Mouse (Mus musculus) hindbrain, embryonic 14.5 days (tissue): ENCODE results near the gene Cdc20b. TPM values are rescaled to one million over a fixed set of nuclear protein-coding genes. Genes with fewer than 3 reads are reported as not detected.

Experiments used
- ATAC-seq: fragments of 200-750 bp; cut with Nextera tagmentation; 2 replicates; pipeline ENCODE4 v1.8.0; 2017; ENCODE audit warnings: moderate number of reproducible peaks, mild to moderate bottlenecking, moderate TSS enrichment, moderate library complexity; ENCODE audit not compliant: low FRiP score
- DNase-seq: peaks from one replicate; pipeline ENCODE4 v3.0.0-alpha.2; 2015; ENCODE audit warnings: low spot score
- H3K27ac ChIP-seq: fragments of 300-500 bp; sonication (generic); 2 replicates; pipeline ENCODE4 v1.5.1; 2014; ENCODE audit warnings: mild to moderate bottlenecking, moderate library complexity
- H3K27me3 ChIP-seq: fragments of 300-500 bp; sonication (generic); 2 replicates; pipeline ENCODE4 v1.6.1; 2014; ENCODE audit warnings: mild to moderate bottlenecking, low read length, mixed read lengths; ENCODE audit not compliant: control insufficient read depth, insufficient read depth
- H3K36me3 ChIP-seq: fragments of 300-500 bp; sonication (generic); replicated peaks from 2 replicates; pipeline ENCODE4 v1.6.1; 2014; ENCODE audit not compliant: control insufficient read depth, insufficient read depth
- H3K4me1 ChIP-seq: fragments of 300-500 bp; sonication (generic); replicated peaks from 2 replicates; pipeline ENCODE4 v1.6.1; 2014; ENCODE audit warnings: antibody characterized with exemption, low read length, mixed read lengths; ENCODE audit not compliant: control insufficient read depth, insufficient read depth
- H3K4me2 ChIP-seq: fragments of 300-500 bp; sonication (generic); replicated peaks from 2 replicates; pipeline ENCODE4 v1.6.1; 2014; ENCODE audit warnings: mild to moderate bottlenecking, moderate library complexity
- H3K4me3 ChIP-seq: fragments of 300-500 bp; sonication (generic); replicated peaks from 2 replicates; pipeline ENCODE4 v1.5.1; 2014; ENCODE audit warnings: mild to moderate bottlenecking, low read length
- H3K9ac ChIP-seq: fragments of 300-500 bp; sonication (generic); 2 replicates; pipeline ENCODE4 v1.6.1; 2014
- H3K9me3 ChIP-seq: fragments of 300-500 bp; sonication (generic); 2 replicates; pipeline ENCODE4 v1.6.1; 2016; ENCODE audit warnings: low read length; ENCODE audit not compliant: control insufficient read depth
- WGBS: fragments of 180-500 bp; shearing (Covaris S2); extraction: QIAGEN DNeasy Blood & Tissue Kit; methylation state at CpG from one replicate; pipeline ENCODE4 v1.1.7; 2014; 5-methylcytosine and 5-hydroxymethylcytosine counted together
- microRNA counts: library from miRNA; unstranded; fragments of <30 nt; microRNA quantifications from one replicate; lab custom pipeline; 2016
- microRNA-seq: library from miRNA; unstranded; fragments of <30 nt; microRNA quantifications from one replicate; pipeline ENCODE4, GENCODE M21; 2016
- polyA plus RNA-seq: library from polyadenylated mRNA; unstranded; fragments of >200 nt; fragmentation: Nextera tagmentation; extraction: Ambion mirVana; gene quantifications from 2 replicates; pipeline ENCODE4 v1.2.1, GENCODE M21; 2014

Cdc20b gene
- polyA plus RNA-seq, 1 experiment from 2014 or later, result 0.96 TPM

DNA sequence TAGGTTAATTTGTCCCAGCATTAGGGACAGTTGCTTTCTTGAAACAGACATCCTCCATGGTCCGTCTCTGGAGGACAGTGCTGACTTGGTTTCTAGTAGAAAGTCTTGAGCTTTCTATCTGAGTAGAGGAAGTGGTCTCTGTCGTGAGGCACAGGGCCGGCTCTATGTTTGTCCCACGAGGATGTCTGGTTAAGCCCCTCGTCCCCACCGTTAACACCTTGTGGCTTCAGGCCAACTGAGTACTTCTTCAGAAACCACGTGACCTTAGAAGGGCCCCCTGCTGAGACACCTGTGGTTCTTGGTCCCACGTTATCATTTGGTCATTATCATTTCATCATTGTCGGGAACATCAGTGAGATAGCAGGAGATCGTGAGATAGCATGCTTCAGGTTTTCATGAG lies 66.9 kb downstream of the Cdc20b start:
- no peak overlapping the region for H3K4me2 ChIP-seq
- no peaks in the 10 kb centered on the region for H3K27me3 ChIP-seq
- WGBS, result 84% methylated on average over 10 of the region's 10 CpGs

DNA sequence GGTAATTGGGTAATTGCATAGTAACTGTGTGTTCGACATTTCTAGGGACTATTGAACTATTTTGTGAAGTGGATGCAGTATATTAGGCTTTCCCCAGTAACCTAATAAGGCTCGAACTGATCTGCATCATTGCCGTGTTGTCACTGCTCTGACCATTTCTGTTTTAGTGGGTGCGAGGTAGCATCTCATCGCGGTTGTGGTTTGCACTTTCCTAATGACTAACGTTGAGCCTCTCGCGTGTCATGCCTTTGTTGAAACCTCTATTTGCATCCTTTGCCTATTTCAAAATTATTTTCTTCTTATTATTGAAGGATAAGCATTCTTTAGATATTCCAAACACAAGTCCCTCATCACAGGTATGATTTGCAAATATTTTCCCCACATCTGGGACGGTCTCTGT lies 69.8 kb downstream of the Cdc20b start:
- Histone ChIP-seq H3K36me3 (no peaks in the 10 kb centered on the region), H3K4me1 (no peaks in the 10 kb centered on the region), H3K27ac (no peak overlapping the region), H3K9ac (no peak overlapping the region), H3K27me3 (no peaks in the 10 kb centered on the region), H3K4me2 (no peak overlapping the region), H3K9me3 (no peaks in the 10 kb centered on the region), H3K4me3 (no peak overlapping the region)
- ATAC-seq, result no peak
- WGBS, result 95% methylated on average over 10 of the region's 10 CpGs
- no peak for DNase-seq

More for the DNA sequence above, 66.9 kb downstream of the Cdc20b start:
- Histone ChIP-seq H3K36me3 (no peaks in the 10 kb centered on the region), H3K9me3 (no peaks in the 10 kb centered on the region), H3K4me1 (no peaks in the 10 kb centered on the region; the same call in 1 of the 2 replicates), H3K4me3 (no peak overlapping the region), H3K27ac (no peak overlapping the region), H3K9ac (no peak overlapping the region)
- no peak for ATAC-seq
- no peak for DNase-seq

DNA sequence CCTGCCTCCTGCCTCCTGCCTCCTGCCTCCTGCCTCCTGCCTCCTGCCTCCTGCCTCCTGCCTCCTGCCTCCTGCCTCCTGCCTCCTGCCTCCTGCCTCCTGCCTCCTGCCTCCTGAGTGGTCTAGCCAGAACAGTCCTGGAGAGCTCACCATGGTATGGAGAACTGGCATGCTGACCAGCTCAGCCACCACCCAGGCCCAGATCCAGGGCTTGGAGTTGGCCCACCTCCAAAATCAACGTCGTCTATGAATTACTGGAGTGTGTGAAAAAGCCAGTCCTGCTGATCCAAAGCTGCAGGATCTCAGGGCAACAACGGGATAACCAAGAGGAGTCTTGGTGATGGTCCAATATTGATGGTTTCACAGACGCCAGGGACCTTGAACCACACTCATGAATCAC lies 84.1 kb downstream of the Cdc20b start:
- DNase-seq (peak; percentile 36), ATAC-seq (peak; percentile 51; the same call in 1 of the 2 replicates)
- no peaks in the 10 kb centered on the region for H3K36me3 ChIP-seq
- no peak overlapping the region for H3K4me2 ChIP-seq
- no peaks in the 10 kb centered on the region for H3K9me3 ChIP-seq
- H3K9ac ChIP-seq, result no peak overlapping the region
- H3K27ac ChIP-seq, result no peak overlapping the region
- WGBS, result 70% methylated on average over 4 of the region's 4 CpGs
- no peaks in the 10 kb centered on the region for H3K27me3 ChIP-seq
- H3K4me1 ChIP-seq, result no peaks in the 10 kb centered on the region
- H3K4me3 ChIP-seq, result no peak overlapping the region

DNA sequence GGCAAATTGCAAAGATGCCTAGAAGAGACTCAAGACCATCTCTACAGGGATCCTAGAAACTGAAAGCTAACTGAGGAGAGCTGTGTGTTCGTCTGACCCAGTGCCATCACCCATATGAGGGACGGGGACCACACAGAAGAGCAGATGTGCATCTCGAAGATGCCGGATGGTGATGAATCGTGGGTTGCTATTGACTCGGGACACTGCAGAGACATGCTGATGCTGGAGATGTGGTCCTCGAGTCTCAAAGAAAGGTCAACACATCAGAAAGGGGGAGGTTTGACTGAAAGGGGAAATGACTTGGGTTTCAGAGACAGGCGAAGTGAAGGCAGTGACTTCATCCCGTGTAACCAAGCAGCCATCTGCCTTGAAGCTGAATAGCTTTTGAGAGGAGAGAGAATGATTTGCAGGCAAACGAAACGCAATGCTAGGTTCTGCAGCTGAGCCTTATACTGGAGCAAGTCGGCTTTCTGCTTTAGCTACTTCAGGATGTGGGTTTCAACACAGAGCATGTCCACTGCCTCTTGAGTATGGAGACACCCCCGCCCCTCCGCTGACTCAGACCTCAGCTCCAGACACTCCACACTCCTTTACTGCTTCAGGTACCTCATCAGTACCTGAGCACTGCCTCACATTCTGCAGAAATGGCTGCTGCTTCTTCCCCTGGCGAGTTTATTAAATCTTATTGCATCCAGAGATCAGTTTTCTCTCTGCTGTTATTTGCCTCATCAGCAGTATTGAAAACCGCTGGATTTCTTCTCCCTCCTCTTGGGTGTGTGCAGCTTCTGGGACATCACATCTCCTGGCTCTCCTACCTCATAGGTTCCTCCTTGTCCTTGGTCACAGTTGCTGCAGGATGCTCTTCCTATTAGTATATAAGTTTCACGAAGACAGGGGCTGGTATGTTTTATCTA lies 85.7 kb downstream of the Cdc20b start:
- Histone ChIP-seq H3K27me3 (no peaks in the 10 kb centered on the region), H3K4me2 (no peak overlapping the region), H3K27ac (no peak overlapping the region), H3K9me3 (no peaks in the 10 kb centered on the region), H3K4me3 (no peak overlapping the region), H3K4me1 (no peaks in the 10 kb centered on the region), H3K36me3 (no peaks in the 10 kb centered on the region), H3K9ac (no peak overlapping the region)
- DNase-seq, result no peak
- ATAC-seq, result no peak
- 92% methylated on average over 17 of the region's 17 CpGs for WGBS

DNA sequence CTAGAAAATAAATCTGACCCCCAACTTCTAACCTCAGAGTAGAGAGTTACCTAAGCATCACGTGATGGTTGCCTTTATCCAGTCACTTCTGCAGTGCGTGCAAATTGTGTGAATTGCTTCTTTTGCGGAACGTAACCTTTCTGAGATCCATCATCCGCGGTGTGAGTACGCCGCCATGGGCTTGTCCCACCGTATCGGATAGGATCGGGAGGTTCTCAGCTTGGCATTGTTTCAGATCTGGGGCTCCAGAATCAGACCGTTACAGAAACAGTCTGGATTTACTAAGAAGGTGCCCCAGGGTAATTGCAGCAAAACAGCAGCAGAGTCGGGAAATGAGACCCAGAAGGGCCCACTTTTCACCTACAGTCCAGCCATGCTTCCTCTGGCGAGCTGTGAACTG lies 86.4 kb downstream of the Cdc20b start:
- H3K36me3 ChIP-seq, result no peaks in the 10 kb centered on the region
- H3K9me3 ChIP-seq, result no peaks in the 10 kb centered on the region
- no peak overlapping the region for H3K27ac ChIP-seq
- WGBS, result 90% methylated on average over 14 of the region's 14 CpGs
- no peak overlapping the region for H3K9ac ChIP-seq
- H3K4me2 ChIP-seq, result no peak overlapping the region
- DNase-seq (no peak), ATAC-seq (no peak)
- no peak overlapping the region for H3K4me3 ChIP-seq
- no peaks in the 10 kb centered on the region for H3K27me3 ChIP-seq
- no peaks in the 10 kb centered on the region for H3K4me1 ChIP-seq

DNA sequence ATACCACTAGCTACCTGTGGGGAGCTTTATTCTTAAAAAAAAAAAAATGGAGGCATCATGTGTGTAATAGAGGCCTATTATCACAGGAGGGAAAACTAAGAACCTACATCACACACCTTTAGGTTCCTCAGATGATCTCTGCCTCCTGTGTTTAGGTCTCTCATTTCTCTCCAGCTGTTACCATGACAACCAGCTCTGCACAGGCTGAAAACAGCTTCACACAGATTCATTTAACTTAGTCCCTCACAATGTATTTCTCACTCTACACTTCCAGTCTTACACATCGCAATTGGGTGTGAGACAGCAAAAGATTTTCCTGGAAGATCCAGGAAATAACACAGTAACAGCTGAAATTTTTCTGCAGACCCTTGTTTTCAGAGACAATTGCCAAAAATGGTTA lies 95.1 kb downstream of the Cdc20b start:
- no peaks in the 10 kb centered on the region for H3K9me3 ChIP-seq
- no peak overlapping the region for H3K27ac ChIP-seq
- peak; percentile 53 for DNase-seq
- H3K36me3 ChIP-seq, result no peaks in the 10 kb centered on the region
- H3K27me3 ChIP-seq, result no peaks in the 10 kb centered on the region
- H3K4me3 ChIP-seq, result no peak overlapping the region
- no peak overlapping the region for H3K4me2 ChIP-seq
- WGBS, result 73% methylated on average over 1 of the region's 1 CpGs
- H3K4me1 ChIP-seq, result no peaks in the 10 kb centered on the region
- ATAC-seq, result peak; percentile 81
- no peak overlapping the region for H3K9ac ChIP-seq

DNA sequence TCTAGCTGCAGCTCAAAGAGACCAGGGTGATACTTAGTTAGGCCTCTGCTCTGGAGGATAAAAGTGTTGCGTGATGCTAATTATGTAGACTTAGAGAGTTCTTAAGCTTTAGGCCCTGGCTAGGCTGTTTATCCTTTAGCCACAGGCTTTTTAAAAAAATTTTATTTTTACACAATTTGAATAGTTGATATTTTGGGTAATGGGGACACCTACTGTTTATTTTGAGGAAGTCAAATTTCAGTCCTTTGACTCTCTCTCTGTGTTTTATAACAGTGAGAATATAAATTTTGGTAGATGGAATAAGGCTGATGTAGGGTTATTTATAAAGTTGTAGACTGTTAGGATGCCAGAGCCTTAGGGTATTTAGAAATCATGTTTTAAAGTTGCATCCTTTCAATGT lies 104.7 kb downstream of the Cdc20b start:
- Histone ChIP-seq H3K27me3 (no peaks in the 10 kb centered on the region), H3K27ac (no peak overlapping the region), H3K9me3 (no peaks in the 10 kb centered on the region), H3K4me3 (no peak overlapping the region), H3K9ac (no peak overlapping the region), H3K36me3 (no peaks in the 10 kb centered on the region), H3K4me1 (no peaks in the 10 kb centered on the region), H3K4me2 (no peak overlapping the region)
- WGBS, result 89% methylated on average over 1 of the region's 1 CpGs
- ATAC-seq (no peak), DNase-seq (no peak)

MicroRNAs encoded within 50 kb of the gene (microRNA counts, 519-probe panel; counts per million panel counts)
- microRNA mmu-miR-449a (lab: Ali Mortazavi, UCI) (5,220 counts per million, percentile 62 among the panel's probes with 10 or more counts), microRNA mmu-miR-449b (lab: Ali Mortazavi, UCI) (not detected), microRNA mmu-miR-449c (lab: Ali Mortazavi, UCI) (not detected)

Small RNA genes lying within 50 kb of the gene (microRNA-seq; reads per million reads assigned to microRNA genes)
- gene Mir449a (4,013 reads per million, percentile 89 among the genes with 10 or more reads in this experiment), gene Mir449b (3.4 reads per million, percentile 15 among the genes with 10 or more reads in this experiment), gene Mir449c (4.8 reads per million, percentile 22 among the genes with 10 or more reads in this experiment)

Other genes with a start within 250 kb of the Cdc20b start
- gene Plpp1, start 234.3 kb upstream of the Cdc20b start, polyA plus RNA-seq, result 63.8 and 65.1 TPM in 2 replicates
- gene Mtrex, start 107.7 kb upstream of the Cdc20b start, polyA plus RNA-seq, result 65.0 and 65.6 TPM in 2 replicates
- 30.2 and 33.5 TPM in 2 replicates for gene Dhx29, start 107.7 kb upstream of the Cdc20b start, polyA plus RNA-seq
- 1.0 and 2.1 TPM in 2 replicates for gene Ccno, start 47.3 kb upstream of the Cdc20b start, polyA plus RNA-seq
- gene Mcidas, start 41.3 kb upstream of the Cdc20b start, polyA plus RNA-seq, result 0.86 and 1.2 TPM in 2 replicates
- gene Gpx8, start 11.3 kb downstream of the Cdc20b start, polyA plus RNA-seq, result 58.6 and 67.1 TPM in 2 replicates
- not detected in 2 replicates for gene Gzma, start 65.9 kb downstream of the Cdc20b start, polyA plus RNA-seq
- 1.2 and 1.8 TPM in 2 replicates for gene Esm1, start 174.5 kb downstream of the Cdc20b start, polyA plus RNA-seq
- gene Gzmk, start 190.8 kb downstream of the Cdc20b start, polyA plus RNA-seq, result not detected in 2 replicates